Mouse (Mus musculus): ENCODE data around the gene Cxcr5.

DNA sequence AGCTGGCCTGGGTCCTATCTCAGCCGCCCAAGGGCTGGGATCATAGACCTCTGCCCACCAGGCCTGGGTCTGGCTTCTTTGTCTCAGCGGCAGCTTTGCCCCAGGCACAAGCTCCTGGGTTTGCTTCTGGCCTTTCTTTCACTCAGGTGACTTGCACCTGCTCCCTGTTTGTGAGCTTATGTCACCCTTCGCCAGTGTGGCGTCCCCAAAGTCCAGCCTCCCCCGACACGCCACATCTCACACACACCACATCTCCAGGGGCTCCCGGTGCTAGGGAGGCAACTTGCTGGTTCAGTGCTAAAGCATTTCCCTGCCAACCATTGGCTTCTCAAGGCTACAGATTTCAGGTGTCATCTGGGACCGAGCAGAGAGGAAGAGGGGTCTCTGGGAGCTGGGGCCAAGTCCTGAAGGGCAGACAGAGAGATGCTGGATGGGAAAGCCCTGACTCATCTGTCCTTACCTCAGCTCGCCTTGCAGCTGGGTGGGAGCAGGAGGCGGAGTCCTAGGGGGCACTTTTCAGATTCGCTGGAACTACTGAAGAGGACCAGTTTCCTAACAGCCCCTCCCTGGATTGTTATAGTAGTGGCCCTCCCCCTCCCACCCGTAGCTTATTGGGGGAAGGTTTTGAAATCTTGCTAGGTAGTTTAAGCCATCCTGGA is 64.7 kb downstream of the Cxcr5 start:
- TF ChIP-seq GATA1 (IDR thresholded peaks at IDR 0.05; ENCODE audit: low read length) (no peak), TAL1 (IDR thresholded peaks at IDR 0.05; ENCODE audit: low read length) (no peak)
